Mouse (Mus musculus): ENCODE data around the gene Sept9.

Sept9 gene

GRCm38 (mm10) chr11:117175472-117175871 lies 24.0 kb upstream of the Sept9 start:
- no peak for ATAC-seq (ENCODE audit: low TSS enrichment)

- ATAC-seq (ENCODE audit: low TSS enrichment): no peak
These were observed 23.2 kb upstream of the Sept9 start for GRCm38 (mm10) chr11:117176304-117176703.

GRCm38 (mm10) chr11:117176900-117177299 lies 22.6 kb upstream of the Sept9 start:
- ATAC-seq (ENCODE audit: low TSS enrichment): no peak

- ATAC-seq (ENCODE audit: low TSS enrichment): 0 out of 2 replicates have a peak, but pooled peaks have one; percentile 32
These were observed 22.0 kb upstream of the Sept9 start for GRCm38 (mm10) chr11:117177303-117177979.

- ATAC-seq (ENCODE audit: low TSS enrichment): no peak
These were observed 19.6 kb upstream of the Sept9 start for GRCm38 (mm10) chr11:117179902-117180301.

- no peak for ATAC-seq (ENCODE audit: low TSS enrichment)
These were observed 16.7 kb upstream of the Sept9 start for GRCm38 (mm10) chr11:117182808-117183207.

GRCm38 (mm10) chr11:117183299-117183698 lies 16.2 kb upstream of the Sept9 start:
- no peak for ATAC-seq (ENCODE audit: low TSS enrichment)

- ATAC-seq (ENCODE audit: low TSS enrichment): no peak
These were observed 15.6 kb upstream of the Sept9 start for GRCm38 (mm10) chr11:117183841-117184240.

- no peak for ATAC-seq (ENCODE audit: low TSS enrichment)
These were observed 14.2 kb upstream of the Sept9 start for GRCm38 (mm10) chr11:117185076-117185933.

- no peak for ATAC-seq (ENCODE audit: low TSS enrichment)
These were observed 7.9 kb upstream of the Sept9 start for GRCm38 (mm10) chr11:117191524-117191923.

GRCm38 (mm10) chr11:117194475-117194937 lies 5.0 kb upstream of the Sept9 start:
- no peak for ATAC-seq (ENCODE audit: low TSS enrichment)

GRCm38 (mm10) chr11:117195616-117196015 lies 3.8 kb upstream of the Sept9 start:
- no peak for ATAC-seq (ENCODE audit: low TSS enrichment)

- ATAC-seq (ENCODE audit: low TSS enrichment): no peak
These were observed 2.8 kb upstream of the Sept9 start for GRCm38 (mm10) chr11:117196681-117197080.

- ATAC-seq (ENCODE audit: low TSS enrichment): no peak
These were observed 1.3 kb upstream of the Sept9 start for GRCm38 (mm10) chr11:117198122-117198521.

- ATAC-seq (ENCODE audit: low TSS enrichment): no peak
These were observed 2.4 kb downstream of the Sept9 start for GRCm38 (mm10) chr11:117201846-117202245.

GRCm38 (mm10) chr11:117204606-117205005 lies 5.1 kb downstream of the Sept9 start:
- ATAC-seq (ENCODE audit: low TSS enrichment): no peak

GRCm38 (mm10) chr11:117205042-117205441 lies 5.6 kb downstream of the Sept9 start:
- no peak for ATAC-seq (ENCODE audit: low TSS enrichment)

GRCm38 (mm10) chr11:117205447-117205846 lies 6.0 kb downstream of the Sept9 start:
- ATAC-seq (ENCODE audit: low TSS enrichment): no peak

GRCm38 (mm10) chr11:117207436-117207835 lies 8.0 kb downstream of the Sept9 start:
- no peak for ATAC-seq (ENCODE audit: low TSS enrichment)

GRCm38 (mm10) chr11:117208151-117208673 lies 8.8 kb downstream of the Sept9 start:
- peak; percentile 87 for ATAC-seq (ENCODE audit: low TSS enrichment)

GRCm38 (mm10) chr11:117216713-117217112 lies 17.3 kb downstream of the Sept9 start:
- no peak for ATAC-seq (ENCODE audit: low TSS enrichment)

GRCm38 (mm10) chr11:117218070-117218469 lies 18.6 kb downstream of the Sept9 start:
- no peak for ATAC-seq (ENCODE audit: low TSS enrichment)

GRCm38 (mm10) chr11:117218498-117218897 lies 19.0 kb downstream of the Sept9 start:
- ATAC-seq (ENCODE audit: low TSS enrichment): no peak

All from frontal cortex, adult (tissue).